Mouse (Mus musculus) retina, postnatal 1 day (tissue): ENCODE measurements at regions not wholly inside any gene's neighbourhood (a gene's known extent, or its start where the extent isn't known, plus 50 kb on each side); places are given as distances from the start of the nearest gene placed in this dataset.

Experiments used
- DNase-seq: peaks from one replicate; pipeline ENCODE4 v3.0.0-alpha.2; 2012

DNA sequence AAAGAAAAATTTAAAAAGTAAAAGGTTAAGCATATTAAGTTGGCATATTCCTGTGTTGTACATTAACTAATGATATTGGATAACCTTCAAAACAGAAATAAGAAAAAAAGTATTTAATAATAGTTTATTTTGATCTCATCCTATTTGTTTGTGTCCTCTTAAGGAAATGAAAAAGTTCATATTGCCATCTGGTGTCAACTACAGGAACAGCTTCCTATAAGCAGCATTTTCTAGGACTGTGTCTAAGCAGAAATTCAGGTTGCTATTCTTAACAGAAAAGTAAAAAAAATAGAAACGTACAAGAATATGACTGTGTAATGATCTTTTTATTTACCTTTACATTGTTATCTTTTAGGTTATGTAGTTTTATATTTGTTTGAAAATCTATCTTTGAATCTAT is 313.4 kb upstream of the G6pd2 start:
- no peak for DNase-seq

GRCm38 (mm10) chr5:61507406-61507805 is 301.2 kb upstream of the G6pd2 start:
- DNase-seq = no peak

- DNase-seq = no peak
These were observed 268.1 kb upstream of the G6pd2 start for GRCm38 (mm10) chr5:61540502-61540901.

GRCm38 (mm10) chr5:61546632-61547492 is 261.8 kb upstream of the G6pd2 start:
- DNase-seq = no peak

- peak; percentile 59 for DNase-seq
These were observed 255.1 kb upstream of the G6pd2 start for GRCm38 (mm10) chr5:61553526-61553925.
